Mouse (Mus musculus) retina, embryonic 14.5 days (tissue): ENCODE data around the gene Hsf4.

Source experiments
- DNase-seq: peaks from one replicate; pipeline ENCODE4 v3.0.0-alpha.2; 2015; ENCODE audit warnings: low spot score

Gene Hsf4

GRCm38 (mm10) chr8:105305211-105306145 is 35.9 kb downstream of the Hsf4 start, which contains the start of gene Elmo3:
Gene Elmo3 (plus strand): TSS chr8:105305601.
- DNase-seq: peak; percentile 44

- DNase-seq: no peak
These were observed 36.6 kb downstream of the Hsf4 start for GRCm38 (mm10) chr8:105306146-105306691.

GRCm38 (mm10) chr8:105307670-105308069 is 38.1 kb downstream of the Hsf4 start:
- no peak for DNase-seq

GRCm38 (mm10) chr8:105308428-105308827 is 38.8 kb downstream of the Hsf4 start:
- DNase-seq: no peak

- no peak for DNase-seq
These were observed 39.7 kb downstream of the Hsf4 start for GRCm38 (mm10) chr8:105309142-105309847.

- DNase-seq: no peak
These were observed 40.5 kb downstream of the Hsf4 start for GRCm38 (mm10) chr8:105310118-105310517.

- no peak for DNase-seq
These were observed 42.1 kb downstream of the Hsf4 start for GRCm38 (mm10) chr8:105311718-105312117.

- no peak for DNase-seq
These were observed 43.4 kb downstream of the Hsf4 start for GRCm38 (mm10) chr8:105312891-105313481.

- no peak for DNase-seq
These were observed 44.2 kb downstream of the Hsf4 start for GRCm38 (mm10) chr8:105313622-105314402.

- DNase-seq: no peak
These were observed 45.6 kb downstream of the Hsf4 start for GRCm38 (mm10) chr8:105315073-105315769.

GRCm38 (mm10) chr8:105317941-105318340 is 48.3 kb downstream of the Hsf4 start:
- DNase-seq: no peak

GRCm38 (mm10) chr8:105318662-105319190 is 49.1 kb downstream of the Hsf4 start:
- no peak for DNase-seq

- DNase-seq: no peak
These were observed 53.6 kb downstream of the Hsf4 start for GRCm38 (mm10) chr8:105323183-105323582.
